Mouse (Mus musculus): ENCODE measurements around the gene Plscr3. TPM values are rescaled to one million over a fixed set of nuclear protein-coding genes. Genes with fewer than 3 reads are reported as not detected.
A peak's percentile ranks its signal among the peaks of the same experiment; 100 is the strongest.

Gene Plscr3
- 85.1 and 98.5 TPM in 2 replicates for polyA plus RNA-seq (2015; fragmentation: Nextera tagmentation; extraction: Ambion mirVana)

GRCm38 (mm10) chr11:69846198-69846680 is at the start of gene Plscr3:
Gene Plscr3 (plus strand): TSS chr11:69846376.
- ATAC-seq (ENCODE audit: insufficient read depth, low FRiP score): peak; percentile 94
- peak within 1 kb of the TSS; percentile 95 for H3K27ac ChIP-seq (ENCODE audit: low read length)
- WGBS: under 1% methylated on average over 38 of the region's 38 CpGs
- peak within 1 kb of the TSS; percentile 84 for H3K4me2 ChIP-seq (ENCODE audit: low read depth, low read length)
- no peaks in the 10 kb centered on the region for H3K9me3 ChIP-seq (replicated peaks; ENCODE audit: control insufficient read depth, low read length)
- H3K36me3 ChIP-seq (ENCODE audit: control insufficient read depth, insufficient read depth, low read length): 0 out of 2 replicates have a peak, but pooled peaks cover 2% of the 10 kb centered on the region
- peak within 1 kb of the TSS; percentile 83 for H3K9ac ChIP-seq (ENCODE audit: low read length)
- H3K4me3 ChIP-seq (replicated peaks; ENCODE audit: low read length): peak within 1 kb of the TSS; percentile 64
- H3K4me1 ChIP-seq (ENCODE audit: control insufficient read depth, insufficient read depth, low read length): peaks cover 16% of the 10 kb centered on the region
- H3K27me3 ChIP-seq (ENCODE audit: control insufficient read depth, insufficient read depth, low read length): no peaks in the 10 kb centered on the region

GRCm38 (mm10) chr11:69797924-69798323 is 48.3 kb upstream of the Plscr3 start:
- Histone ChIP-seq H3K4me2 (ENCODE audit: low read depth, low read length) (no peak overlapping the region), H3K27me3 (ENCODE audit: control insufficient read depth, insufficient read depth, low read length) (peaks cover 9% of the 10 kb centered on the region), H3K9me3 (replicated peaks; ENCODE audit: control insufficient read depth, low read length) (no peaks in the 10 kb centered on the region), H3K9ac (ENCODE audit: low read length) (no peak overlapping the region), H3K36me3 (ENCODE audit: control insufficient read depth, insufficient read depth, low read length) (no peaks in the 10 kb centered on the region), H3K4me3 (replicated peaks; ENCODE audit: low read length) (no peak overlapping the region), H3K27ac (ENCODE audit: low read length) (no peak overlapping the region), H3K4me1 (ENCODE audit: control insufficient read depth, insufficient read depth, low read length) (peaks cover 36% of the 10 kb centered on the region)
- no peak for ATAC-seq (ENCODE audit: insufficient read depth, low FRiP score)
- 80% methylated on average over 7 of the region's 7 CpGs for WGBS

- peaks cover 53% of the 10 kb centered on the region for H3K4me1 ChIP-seq (ENCODE audit: control insufficient read depth, insufficient read depth, low read length)
- H3K4me3 ChIP-seq (replicated peaks; ENCODE audit: low read length): no peak overlapping the region; the same call in 1 of the 2 replicates
Observed at GRCm38 (mm10) chr11:69799394-69800137, 46.6 kb upstream of the Plscr3 start.

GRCm38 (mm10) chr11:69800138-69800391 is 46.1 kb upstream of the Plscr3 start:
- peak overlapping the region; percentile 72 for H3K4me3 ChIP-seq (replicated peaks; ENCODE audit: low read length)
- peak overlapping the region; percentile 83 for H3K9ac ChIP-seq (ENCODE audit: low read length)
- H3K9me3 ChIP-seq (replicated peaks; ENCODE audit: control insufficient read depth, low read length): no peaks in the 10 kb centered on the region
- WGBS: 2% methylated on average over 11 of the region's 11 CpGs
- peaks cover 58% of the 10 kb centered on the region for H3K4me1 ChIP-seq (ENCODE audit: control insufficient read depth, insufficient read depth, low read length)
- H3K27me3 ChIP-seq (ENCODE audit: control insufficient read depth, insufficient read depth, low read length): peaks cover 12% of the 10 kb centered on the region
- H3K4me2 ChIP-seq (ENCODE audit: low read depth, low read length): peak overlapping the region; percentile 99
- no peaks in the 10 kb centered on the region for H3K36me3 ChIP-seq (ENCODE audit: control insufficient read depth, insufficient read depth, low read length)
- ATAC-seq (ENCODE audit: insufficient read depth, low FRiP score): no peak
- peak overlapping the region; percentile 47; the same call in 1 of the 2 replicates for H3K27ac ChIP-seq (ENCODE audit: low read length)

More at GRCm38 (mm10) chr11:69799394-69800137, 46.6 kb upstream of the Plscr3 start:
- H3K9me3 ChIP-seq (replicated peaks; ENCODE audit: control insufficient read depth, low read length): no peaks in the 10 kb centered on the region
- peak overlapping the region; percentile 99 for H3K4me2 ChIP-seq (ENCODE audit: low read depth, low read length)
- peak overlapping the region; percentile 35; the same call in 1 of the 2 replicates for H3K9ac ChIP-seq (ENCODE audit: low read length)
- H3K27ac ChIP-seq (ENCODE audit: low read length): 0 out of 2 replicates have a peak overlapping the region, but pooled peaks have one; percentile 14
- no peaks in the 10 kb centered on the region for H3K36me3 ChIP-seq (ENCODE audit: control insufficient read depth, insufficient read depth, low read length)
- 23% methylated on average over 12 of the region's 12 CpGs for WGBS
- no peak for ATAC-seq (ENCODE audit: insufficient read depth, low FRiP score)
- peaks cover 10% of the 10 kb centered on the region for H3K27me3 ChIP-seq (ENCODE audit: control insufficient read depth, insufficient read depth, low read length)

- peaks cover 58% of the 10 kb centered on the region for H3K4me1 ChIP-seq (ENCODE audit: control insufficient read depth, insufficient read depth, low read length)
Observed at GRCm38 (mm10) chr11:69800392-69801197, 45.6 kb upstream of the Plscr3 start.

GRCm38 (mm10) chr11:69801379-69801977 is 44.7 kb upstream of the Plscr3 start, which contains the start of gene Fgf11:
Gene Fgf11 (minus strand): TSS chr11:69801857.
- WGBS: under 1% methylated on average over 28 of the region's 33 CpGs
- peak within 1 kb of the TSS; percentile 99 for H3K4me2 ChIP-seq (ENCODE audit: low read depth, low read length)
- H3K36me3 ChIP-seq (ENCODE audit: control insufficient read depth, insufficient read depth, low read length): no peaks in the 10 kb centered on the region
- peak within 1 kb of the TSS; percentile 83 for H3K9ac ChIP-seq (ENCODE audit: low read length)
- H3K27ac ChIP-seq (ENCODE audit: low read length): peak within 1 kb of the TSS; percentile 47; the same call in 1 of the 2 replicates
- ATAC-seq (ENCODE audit: insufficient read depth, low FRiP score): no peak
- peaks cover 12% of the 10 kb centered on the region for H3K27me3 ChIP-seq (ENCODE audit: control insufficient read depth, insufficient read depth, low read length)
- no peaks in the 10 kb centered on the region for H3K9me3 ChIP-seq (replicated peaks; ENCODE audit: control insufficient read depth, low read length)
- H3K4me3 ChIP-seq (replicated peaks; ENCODE audit: low read length): peak within 1 kb of the TSS; percentile 72
- peaks cover 58% of the 10 kb centered on the region for H3K4me1 ChIP-seq (ENCODE audit: control insufficient read depth, insufficient read depth, low read length)

More at GRCm38 (mm10) chr11:69800392-69801197, 45.6 kb upstream of the Plscr3 start:
- Histone ChIP-seq H3K4me2 (ENCODE audit: low read depth, low read length) (peak overlapping the region; percentile 99), H3K4me3 (replicated peaks; ENCODE audit: low read length) (peak overlapping the region; percentile 72), H3K27me3 (ENCODE audit: control insufficient read depth, insufficient read depth, low read length) (peaks cover 12% of the 10 kb centered on the region), H3K9ac (ENCODE audit: low read length) (peak overlapping the region; percentile 83), H3K27ac (ENCODE audit: low read length) (peak overlapping the region; percentile 47; the same call in 1 of the 2 replicates), H3K9me3 (replicated peaks; ENCODE audit: control insufficient read depth, low read length) (no peaks in the 10 kb centered on the region), H3K36me3 (ENCODE audit: control insufficient read depth, insufficient read depth, low read length) (no peaks in the 10 kb centered on the region)
- WGBS: under 1% methylated on average over 35 of the region's 36 CpGs
- peak; percentile 22; the same call in 1 of the 2 replicates for ATAC-seq (ENCODE audit: insufficient read depth, low FRiP score)

GRCm38 (mm10) chr11:69802648-69803105 is 43.5 kb upstream of the Plscr3 start:
- Histone ChIP-seq H3K4me3 (replicated peaks; ENCODE audit: low read length) (peak overlapping the region; percentile 72), H3K4me2 (ENCODE audit: low read depth, low read length) (peak overlapping the region; percentile 99), H3K27me3 (ENCODE audit: control insufficient read depth, insufficient read depth, low read length) (peaks cover 12% of the 10 kb centered on the region), H3K9ac (ENCODE audit: low read length) (peak overlapping the region; percentile 83), H3K36me3 (ENCODE audit: control insufficient read depth, insufficient read depth, low read length) (no peaks in the 10 kb centered on the region), H3K4me1 (ENCODE audit: control insufficient read depth, insufficient read depth, low read length) (peaks cover 58% of the 10 kb centered on the region), H3K27ac (ENCODE audit: low read length) (peak overlapping the region; percentile 38; the same call in 1 of the 2 replicates), H3K9me3 (replicated peaks; ENCODE audit: control insufficient read depth, low read length) (no peaks in the 10 kb centered on the region)
- ATAC-seq (ENCODE audit: insufficient read depth, low FRiP score): peak; percentile 43; the same call in 1 of the 2 replicates
- under 1% methylated on average over 32 of the region's 33 CpGs for WGBS

- Histone ChIP-seq H3K27ac (ENCODE audit: low read length) (peak overlapping the region; percentile 69; the same call in 1 of the 2 replicates), H3K4me2 (ENCODE audit: low read depth, low read length) (peak overlapping the region; percentile 99), H3K9me3 (replicated peaks; ENCODE audit: control insufficient read depth, low read length) (no peaks in the 10 kb centered on the region), H3K27me3 (ENCODE audit: control insufficient read depth, insufficient read depth, low read length) (peaks cover 12% of the 10 kb centered on the region), H3K4me3 (replicated peaks; ENCODE audit: low read length) (peak overlapping the region; percentile 72), H3K4me1 (ENCODE audit: control insufficient read depth, insufficient read depth, low read length) (peaks cover 58% of the 10 kb centered on the region), H3K36me3 (ENCODE audit: control insufficient read depth, insufficient read depth, low read length) (no peaks in the 10 kb centered on the region), H3K9ac (ENCODE audit: low read length) (peak overlapping the region; percentile 83)
- no peak; the same call in 1 of the 2 replicates for ATAC-seq (ENCODE audit: insufficient read depth, low FRiP score)
- WGBS: 3% methylated on average over 12 of the region's 12 CpGs
Observed at GRCm38 (mm10) chr11:69803328-69803727, 42.8 kb upstream of the Plscr3 start.

Measured in stomach, embryonic 16.5 days (tissue).